Mouse (Mus musculus) thymus, postnatal 0 days (tissue): Measurements from ENCODE around the gene Jade1. TPM values are rescaled to one million over a fixed set of nuclear protein-coding genes. Genes with fewer than 3 reads are reported as not detected.
A peak's percentile ranks its signal among the peaks of the same experiment; 100 is the strongest.

Experiments used
- DNase-seq: peaks from one replicate; pipeline ENCODE4 v3.0.0-alpha.2; 2015; ENCODE audit warnings: low spot score
- polyA plus RNA-seq: library from polyadenylated mRNA; unstranded; fragments of >200 nt; fragmentation: Nextera tagmentation; extraction: Ambion mirVana; gene quantifications from 2 replicates; pipeline ENCODE4 v1.2.1, GENCODE M21; 2015

Gene Jade1
- polyA plus RNA-seq = 19.8 and 20.1 TPM in 2 replicates

- no peak for DNase-seq
Observed at GRCm38 (mm10) chr3:41555491-41556381, at the start of gene Jade1. TSS of gene Jade1 (plus strand) at chr3:41555731.

GRCm38 (mm10) chr3:41509441-41509840, 46.1 kb upstream of the Jade1 start:
- no peak for DNase-seq

DNA sequence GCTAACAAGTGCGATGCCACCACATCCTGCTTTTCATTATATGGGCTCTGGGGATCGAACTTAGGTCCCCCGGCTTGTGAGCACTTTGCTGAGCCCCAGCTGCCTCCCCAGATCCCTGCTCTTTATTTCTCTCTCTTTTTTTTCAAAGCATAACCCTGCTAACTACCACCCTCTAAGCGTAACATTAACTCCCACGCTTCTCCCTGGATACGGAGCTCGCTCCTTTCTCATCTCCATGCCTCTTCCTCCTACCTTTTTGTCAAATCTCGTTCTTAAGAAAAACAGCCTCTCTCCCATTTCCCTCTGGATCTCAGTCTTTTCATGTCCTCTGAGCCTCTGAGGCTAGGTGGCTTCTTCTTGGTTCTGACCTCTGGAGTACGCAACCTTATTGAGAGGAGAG, 45.3 kb upstream of the Jade1 start:
- no peak for DNase-seq

GRCm38 (mm10) chr3:41510750-41511149, 44.8 kb upstream of the Jade1 start:
- no peak for DNase-seq

DNA sequence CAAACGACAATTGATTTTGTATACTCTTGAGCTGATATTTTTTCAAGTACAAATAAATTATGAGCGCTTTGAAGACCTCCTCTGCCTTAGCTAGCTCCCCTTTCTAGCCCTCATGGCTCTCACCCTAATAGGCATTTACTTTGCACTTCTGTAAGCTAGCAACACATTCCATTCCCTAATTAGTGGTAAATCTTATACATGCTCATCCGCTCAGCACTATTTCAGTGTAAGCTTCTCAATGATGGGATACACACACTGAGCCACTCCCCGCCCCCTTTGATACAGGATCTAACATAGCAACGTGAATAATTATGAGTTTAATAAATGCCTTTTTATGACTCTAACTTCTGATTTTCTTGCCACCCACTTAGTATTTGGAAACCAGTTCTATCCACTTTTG, 41.5 kb upstream of the Jade1 start:
- no peak for DNase-seq

DNA sequence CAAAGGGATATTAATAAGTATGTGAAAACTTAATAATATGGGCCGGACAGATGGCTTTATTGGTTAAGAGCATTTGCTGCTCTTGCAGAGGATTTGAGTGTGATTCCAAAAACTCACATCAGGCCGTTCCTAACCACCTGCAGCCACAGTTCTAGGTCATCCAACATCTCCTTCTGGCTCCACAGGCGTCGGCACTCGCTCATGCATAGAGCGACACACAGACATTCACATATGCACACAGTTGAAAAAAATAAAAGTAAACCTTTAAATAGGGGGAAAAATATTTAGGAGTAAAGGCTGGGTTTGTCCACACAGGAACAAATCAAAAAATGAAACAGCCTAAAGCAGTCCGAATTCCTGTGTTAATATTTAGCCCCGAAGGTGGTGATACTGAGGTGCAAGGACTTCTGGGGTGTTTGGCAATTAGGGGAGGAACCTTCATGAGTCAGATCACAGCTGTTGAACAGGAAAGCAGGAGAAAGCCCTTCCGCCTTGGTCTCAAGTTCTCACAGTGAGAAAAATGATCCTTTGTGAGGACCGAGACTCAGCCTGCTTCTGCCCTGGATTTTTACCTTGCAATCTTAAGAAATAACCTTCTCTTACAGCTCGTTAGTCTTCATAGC, 40.7 kb upstream of the Jade1 start:
- DNase-seq = no peak

DNA sequence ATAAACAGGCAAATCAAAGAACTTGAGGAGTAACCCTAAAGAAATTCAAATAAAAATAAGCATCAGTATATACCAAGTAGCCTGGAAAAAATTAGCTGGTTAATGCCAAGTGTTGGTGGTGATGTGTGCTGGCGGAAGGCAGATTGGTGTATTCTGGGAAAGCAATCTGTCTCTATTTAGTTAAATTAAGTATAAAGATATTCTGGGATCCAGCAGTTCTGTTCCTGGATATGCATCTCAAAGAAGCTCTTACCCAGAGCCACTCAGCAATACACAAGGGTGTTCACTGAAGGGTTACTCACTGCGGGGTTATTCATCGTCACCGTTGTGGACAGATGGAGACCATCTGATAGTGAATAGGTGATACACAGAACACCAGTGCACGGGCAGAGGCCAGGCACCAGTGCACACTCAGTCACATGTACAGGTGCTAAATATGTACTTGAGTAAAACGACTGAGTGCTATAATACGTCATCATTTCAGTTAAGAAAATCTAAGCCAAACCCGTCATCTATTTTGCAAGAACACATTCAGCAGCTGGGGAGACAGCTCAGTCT, 38.5 kb upstream of the Jade1 start:
- no peak for DNase-seq

DNA sequence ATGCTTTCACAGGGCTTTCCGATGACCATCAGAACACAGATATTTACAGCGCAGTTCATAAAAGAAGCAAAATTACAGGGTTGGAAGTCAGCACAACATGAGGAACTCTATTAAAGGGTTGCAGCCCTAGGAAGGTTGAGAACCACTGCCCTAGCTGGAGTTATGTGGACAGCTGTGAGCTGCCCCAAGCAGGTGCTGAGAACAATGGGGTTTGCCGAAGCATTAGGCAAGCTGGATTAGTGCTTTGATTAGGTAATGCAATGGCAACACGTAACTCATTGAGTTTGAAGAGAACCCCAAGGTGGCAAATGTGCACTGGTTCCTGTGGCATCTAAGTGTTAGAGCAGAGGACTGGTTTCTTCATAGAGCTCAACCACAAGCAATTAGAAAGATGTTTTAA, 34.6 kb upstream of the Jade1 start:
- DNase-seq = no peak

DNA sequence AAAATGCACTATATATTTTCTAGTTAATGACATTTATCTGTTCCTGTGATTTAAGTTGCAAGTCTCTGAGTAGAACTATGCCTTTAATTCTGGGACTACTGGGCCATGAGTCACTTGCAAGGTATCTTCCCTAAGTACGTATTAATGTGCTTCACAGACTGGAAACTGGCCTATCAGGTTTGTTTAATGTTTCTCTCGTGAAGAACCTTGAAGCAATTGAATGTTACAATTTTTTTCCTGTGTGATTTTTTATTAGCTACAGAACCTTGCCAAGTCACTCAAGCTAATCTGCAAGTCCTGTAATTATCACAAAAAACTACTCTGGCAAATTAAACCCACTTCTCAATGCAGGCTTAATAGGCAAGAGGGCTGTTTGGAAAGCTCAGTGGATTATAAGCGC, 33.8 kb upstream of the Jade1 start:
- no peak for DNase-seq

- no peak for DNase-seq
Observed at GRCm38 (mm10) chr3:41522226-41523005, 33.1 kb upstream of the Jade1 start.

DNA sequence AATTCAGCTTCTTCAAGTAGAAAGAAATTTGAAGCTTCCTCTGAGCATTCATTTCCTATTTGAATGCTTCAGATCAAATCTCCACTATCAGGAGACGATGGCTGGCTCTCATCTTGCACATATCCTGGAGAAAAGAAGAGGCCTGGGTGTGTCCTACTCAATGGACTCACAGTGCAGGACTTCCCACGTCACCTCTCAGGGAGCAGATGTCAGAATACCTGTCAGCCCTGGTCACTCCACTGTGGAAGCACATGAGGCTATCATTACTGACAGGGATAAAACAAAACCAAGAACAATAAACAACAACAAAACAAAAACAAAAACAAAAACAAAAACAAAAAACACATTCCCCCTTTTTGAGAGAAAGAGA, 32.5 kb upstream of the Jade1 start:
- DNase-seq = no peak

GRCm38 (mm10) chr3:41523460-41523859, 32.1 kb upstream of the Jade1 start:
- no peak for DNase-seq

GRCm38 (mm10) chr3:41528291-41528969, 27.1 kb upstream of the Jade1 start:
- DNase-seq = no peak

- DNase-seq = no peak
Observed at GRCm38 (mm10) chr3:41530156-41530555, 25.4 kb upstream of the Jade1 start.

- DNase-seq = no peak
Observed at GRCm38 (mm10) chr3:41531541-41531940, 24.0 kb upstream of the Jade1 start.

- DNase-seq = no peak
Observed at GRCm38 (mm10) chr3:41532109-41532508, 23.4 kb upstream of the Jade1 start.

- DNase-seq = no peak
Observed at GRCm38 (mm10) chr3:41533660-41534059, 21.9 kb upstream of the Jade1 start.

DNA sequence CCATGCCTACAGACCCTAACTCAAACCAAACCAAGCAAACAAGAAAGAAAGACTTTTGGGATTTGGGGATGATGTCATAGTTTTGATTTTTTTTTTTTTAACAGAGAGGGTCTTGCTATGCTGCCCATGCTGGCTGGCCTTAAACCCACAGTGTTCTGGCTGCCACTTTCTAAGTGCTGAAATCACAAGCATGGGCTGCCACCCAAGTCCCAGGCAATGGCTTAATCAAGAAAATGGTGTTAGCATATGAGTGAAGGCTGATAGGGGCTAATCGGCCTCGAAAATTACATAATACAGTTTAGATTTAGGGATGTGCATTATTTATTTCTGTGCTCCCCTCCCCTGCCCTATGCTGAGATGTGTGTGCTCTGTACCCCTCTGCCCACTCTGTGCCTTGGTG, 17.6 kb upstream of the Jade1 start:
- no peak for DNase-seq

GRCm38 (mm10) chr3:41541313-41541712, 14.2 kb upstream of the Jade1 start:
- peak; percentile 35 for DNase-seq

GRCm38 (mm10) chr3:41544451-41544850, 11.1 kb upstream of the Jade1 start:
- DNase-seq = no peak

DNA sequence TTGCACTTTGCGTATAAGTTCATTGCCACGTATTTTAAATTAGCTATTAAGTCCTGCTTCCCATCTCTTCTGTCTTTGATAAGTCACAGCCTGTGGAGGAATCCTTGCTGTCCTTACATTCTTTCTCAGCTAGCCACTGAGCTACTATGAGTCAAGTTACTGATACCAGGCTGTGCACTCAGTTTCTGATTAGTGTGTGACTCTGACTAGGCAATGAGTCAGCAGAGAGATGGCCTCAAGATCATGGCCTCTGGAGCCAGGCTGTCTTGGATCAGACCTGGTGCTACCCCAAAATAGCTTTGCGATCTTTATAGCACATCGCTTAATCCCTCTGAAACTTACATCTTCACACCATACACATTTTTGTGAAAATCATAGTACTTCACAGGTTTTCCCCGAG, 8.2 kb upstream of the Jade1 start:
- no peak for DNase-seq
